Mouse (Mus musculus) midbrain, postnatal 0 days (tissue): ENCODE results near the gene H3f3b. TPM values are rescaled to one million over a fixed set of nuclear protein-coding genes. Genes with fewer than 3 reads are reported as not detected.

Experiments
- ATAC-seq: fragments of 200-750 bp; cut with Nextera tagmentation; 2 replicates; pipeline ENCODE4 v1.8.0; 2017; ENCODE audit warnings: moderate number of reproducible peaks, mild to moderate bottlenecking, moderate TSS enrichment, moderate library complexity; ENCODE audit not compliant: low FRiP score
- DNase-seq: peaks from one replicate; pipeline ENCODE4 v3.0.0-alpha.2; 2015; ENCODE audit warnings: low spot score
- H3K27ac ChIP-seq: fragments of 300-500 bp; sonication (generic); 2 replicates; pipeline ENCODE4 v1.5.1; 2014; ENCODE audit warnings: low read depth, mild to moderate bottlenecking, low read length, mixed read lengths
- H3K27me3 ChIP-seq: fragments of 300-500 bp; sonication (generic); 2 replicates; pipeline ENCODE4 v1.6.1; 2014; ENCODE audit warnings: low read length, control low read depth, mixed read lengths; ENCODE audit not compliant: insufficient read depth
- H3K36me3 ChIP-seq: fragments of 300-500 bp; sonication (generic); 2 replicates; pipeline ENCODE4 v1.6.1; 2014; ENCODE audit warnings: low read length, control low read depth, mixed read lengths; ENCODE audit not compliant: insufficient read depth
- H3K4me1 ChIP-seq: fragments of 300-500 bp; sonication (generic); 2 replicates; pipeline ENCODE4 v1.6.1; 2014; ENCODE audit warnings: mild to moderate bottlenecking, control low read depth, antibody characterized with exemption, low read length, mixed read lengths; ENCODE audit not compliant: insufficient read depth
- H3K4me2 ChIP-seq: fragments of 300-500 bp; sonication (generic); 2 replicates; pipeline ENCODE4 v1.6.1; 2014; ENCODE audit warnings: low read depth, mild to moderate bottlenecking, low read length, mixed read lengths; ENCODE audit not compliant: poor library complexity, severe bottlenecking
- H3K4me3 ChIP-seq: fragments of 300-500 bp; sonication (generic); 2 replicates; pipeline ENCODE4 v1.5.1; 2014; ENCODE audit warnings: low read depth, mild to moderate bottlenecking, low read length, moderate library complexity
- H3K9ac ChIP-seq: fragments of 300-500 bp; sonication (generic); replicated peaks from 2 replicates; pipeline ENCODE4 v1.6.1; 2014; ENCODE audit warnings: mild to moderate bottlenecking, low read length, moderate library complexity, mixed read lengths; ENCODE audit not compliant: poor library complexity, severe bottlenecking
- H3K9me3 ChIP-seq: fragments of 300-500 bp; sonication (generic); 2 replicates; pipeline ENCODE4 v1.6.1; 2016; ENCODE audit warnings: low read length, control low read depth
- CTCF ChIP-seq: IDR thresholded peaks from 2 replicates; pipeline ENCODE4 v1.5.1; 2016; ENCODE audit warnings: antibody characterized with exemption, mild to moderate bottlenecking
- WGBS: fragments of 180-500 bp; shearing (Covaris S2); extraction: QIAGEN DNeasy Blood & Tissue Kit; methylation state at CpG from one replicate; pipeline ENCODE4 v1.1.7; 2014; 5-methylcytosine and 5-hydroxymethylcytosine counted together
- polyA plus RNA-seq: library from polyadenylated mRNA; unstranded; fragments of >200 nt; fragmentation: Nextera tagmentation; extraction: Ambion mirVana; gene quantifications from 2 replicates; pipeline ENCODE4 v1.2.1, GENCODE M21; 2015
- total RNA-seq: library from RNA; depleted of rRNA; stranded (reverse); fragments of >200 nt; gene quantifications from 2 replicates; pipeline ENCODE4 v1.2.3, GENCODE M21; 2014; rRNA removed

The H3f3b gene
- total and polyA plus RNA-seq, 2 experiments from 2014 or later: 568 to 2,254 TPM

DNA sequence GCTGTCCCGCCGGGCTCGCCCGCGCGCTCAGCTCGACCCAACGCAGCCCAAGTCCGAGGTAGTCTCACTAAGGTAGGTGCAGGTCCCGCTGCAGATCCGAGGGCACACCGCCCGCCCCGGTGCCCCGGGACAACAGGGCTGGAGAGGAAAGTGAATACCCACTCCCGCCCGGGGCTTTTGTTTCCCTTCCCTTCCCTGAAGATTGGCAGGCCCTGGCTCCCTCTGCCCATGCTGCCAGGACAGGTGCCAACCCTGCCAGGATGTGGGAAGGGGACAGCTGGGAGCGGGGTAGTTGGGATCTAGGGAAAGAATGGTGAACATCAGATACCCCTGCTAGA, 52.7 kb downstream of the H3f3b start:
- peak overlapping the region; percentile 62 for H3K4me2 ChIP-seq
- WGBS: 2% methylated on average over 18 of the region's 18 CpGs
- H3K27me3 ChIP-seq: peaks cover 24% of the 10 kb centered on the region
- DNase-seq (no peak), ATAC-seq (no peak)
- no peak for TF ChIP-seq CTCF
- H3K36me3 ChIP-seq: no peaks in the 10 kb centered on the region
- no peaks in the 10 kb centered on the region for H3K9me3 ChIP-seq
- H3K4me3 ChIP-seq: peak overlapping the region; percentile 38
- H3K4me1 ChIP-seq: no peaks in the 10 kb centered on the region; the same call in 1 of the 2 replicates
- peak overlapping the region; percentile 29; the same call in 1 of the 2 replicates for H3K9ac ChIP-seq
- H3K27ac ChIP-seq: no peak overlapping the region

DNA sequence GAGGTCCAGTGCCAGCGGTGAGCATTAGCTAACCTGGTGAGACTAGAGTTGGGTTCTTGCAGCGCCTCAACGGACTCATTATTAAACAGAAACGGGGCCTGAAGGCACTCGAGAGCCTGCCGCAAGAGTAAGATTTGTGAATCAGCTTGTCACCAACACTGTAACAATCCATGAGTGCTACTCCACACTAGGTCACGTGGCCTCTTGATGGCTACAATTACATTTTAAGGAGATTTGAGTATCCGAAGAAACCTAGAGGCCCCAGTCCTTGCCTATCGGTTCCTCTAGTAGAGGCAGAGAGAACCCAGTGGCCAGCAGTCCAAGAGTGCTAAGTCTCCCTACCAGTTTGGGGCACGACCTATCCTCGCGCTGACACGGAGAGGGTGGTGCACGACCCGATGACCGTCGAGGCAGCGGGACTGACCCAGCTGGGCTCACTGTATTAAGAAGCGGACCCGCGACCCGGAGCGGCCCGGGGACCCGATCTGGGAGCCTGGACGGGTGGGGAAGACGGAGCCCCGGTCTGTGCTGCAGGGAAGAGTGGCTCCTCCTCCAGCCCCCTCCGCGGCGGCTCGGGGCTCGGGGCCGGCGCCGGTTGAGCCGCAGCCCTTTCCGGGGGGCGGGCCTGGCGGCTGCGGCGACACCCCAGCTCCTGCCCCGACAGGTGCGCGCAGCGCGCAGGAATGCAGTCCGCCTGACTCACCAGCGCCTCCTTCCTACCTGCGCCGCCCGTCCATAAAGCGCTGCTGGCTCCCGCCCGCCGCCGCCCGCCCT, 53.3 kb downstream of the H3f3b start, which contains the start of gene Itgb4:
Gene Itgb4 (plus strand): TSS at position 401 of the 774 bp plus-strand sequence.
- ATAC-seq: no peak
- Histone ChIP-seq H3K4me3 (peak within 1 kb of the TSS; percentile 38), H3K27ac (no peak within 1 kb of the TSS), H3K27me3 (peaks cover 24% of the 10 kb centered on the region), H3K4me1 (no peaks in the 10 kb centered on the region; the same call in 1 of the 2 replicates), H3K9me3 (no peaks in the 10 kb centered on the region), H3K4me2 (peak within 1 kb of the TSS; percentile 62), H3K36me3 (no peaks in the 10 kb centered on the region), H3K9ac (peak within 1 kb of the TSS; percentile 29; the same call in 1 of the 2 replicates)
- WGBS: 17% methylated on average over 36 of the region's 58 CpGs
- TF ChIP-seq CTCF: peak; percentile 11; the same call in 1 of the 2 replicates
- no peak for DNase-seq

Other genes with a start within 250 kb of the H3f3b start
- gene Caskin2, start 214.3 kb downstream of the H3f3b start, total RNA-seq: 18.5 and 27.9 TPM in 2 replicates
- 7.2 and 8.3 TPM in 2 replicates for gene Caskin2, start 214.3 kb downstream of the H3f3b start, polyA plus RNA-seq
- gene Tsen54, start 213.2 kb downstream of the H3f3b start, total RNA-seq: 25.0 and 27.7 TPM in 2 replicates
- gene Tsen54, start 213.2 kb downstream of the H3f3b start, polyA plus RNA-seq: 14.8 and 15.5 TPM in 2 replicates
- gene Llgl2, start 203.9 kb downstream of the H3f3b start, total RNA-seq: 0.99 and 1.0 TPM in 2 replicates
- 0.51 and 0.81 TPM in 2 replicates for gene Llgl2, start 203.9 kb downstream of the H3f3b start, polyA plus RNA-seq
- not detected in 2 replicates for gene Myo15b, start 169.6 kb downstream of the H3f3b start, total RNA-seq
- gene Myo15b, start 169.6 kb downstream of the H3f3b start, polyA plus RNA-seq: 0.09 and 0.29 TPM in 2 replicates
- gene Smim5, start 128.0 kb downstream of the H3f3b start, total RNA-seq: not detected in 2 replicates
- 1.3 and 1.5 TPM in 2 replicates for gene Smim5, start 128.0 kb downstream of the H3f3b start, polyA plus RNA-seq
- gene Smim6, start 115.9 kb downstream of the H3f3b start, total RNA-seq: not detected in 2 replicates
- 0.26 TPM in 1 of 2 replicates, not detected in the other for gene Smim6, start 115.9 kb downstream of the H3f3b start, polyA plus RNA-seq
- 44.3 and 46.4 TPM in 2 replicates for gene Sap30bp, start 94.7 kb downstream of the H3f3b start, total RNA-seq
- 43.3 and 54.3 TPM in 2 replicates for gene Sap30bp, start 94.7 kb downstream of the H3f3b start, polyA plus RNA-seq
- gene Recql5, start 94.5 kb downstream of the H3f3b start, total RNA-seq: 18.9 and 20.4 TPM in 2 replicates
- 8.0 and 10.5 TPM in 2 replicates for gene Recql5, start 94.5 kb downstream of the H3f3b start, polyA plus RNA-seq
- gene Itgb4, start 53.3 kb downstream of the H3f3b start, total RNA-seq: 2.2 and 3.0 TPM in 2 replicates
- 1.0 and 1.2 TPM in 2 replicates for gene Itgb4, start 53.3 kb downstream of the H3f3b start, polyA plus RNA-seq
- 36.3 and 44.0 TPM in 2 replicates for gene Galk1, start 15.2 kb downstream of the H3f3b start, total RNA-seq
- gene Galk1, start 15.2 kb downstream of the H3f3b start, polyA plus RNA-seq: 47.7 and 49.5 TPM in 2 replicates
- 45.2 and 55.1 TPM in 2 replicates for gene Unk, start 2.4 kb upstream of the H3f3b start, total RNA-seq
- gene Unk, start 2.4 kb upstream of the H3f3b start, polyA plus RNA-seq: 25.5 and 26.7 TPM in 2 replicates
- 0.22 and 0.71 TPM in 2 replicates for gene Unc13d, start 50.0 kb upstream of the H3f3b start, total RNA-seq
- 0.67 and 0.77 TPM in 2 replicates for gene Unc13d, start 50.0 kb upstream of the H3f3b start, polyA plus RNA-seq
- gene Wbp2, start 59.0 kb upstream of the H3f3b start, total RNA-seq: 119 and 150 TPM in 2 replicates
- gene Wbp2, start 59.0 kb upstream of the H3f3b start, polyA plus RNA-seq: 254 and 267 TPM in 2 replicates
- gene Trim47, start 99.2 kb upstream of the H3f3b start, total RNA-seq: 12.6 and 16.8 TPM in 2 replicates
- 9.0 and 11.7 TPM in 2 replicates for gene Trim47, start 99.2 kb upstream of the H3f3b start, polyA plus RNA-seq
- gene Trim65, start 103.2 kb upstream of the H3f3b start, total RNA-seq: 5.7 and 7.6 TPM in 2 replicates
- gene Trim65, start 103.2 kb upstream of the H3f3b start, polyA plus RNA-seq: 2.3 TPM in 2 replicates
- gene Mrpl38, start 110.9 kb upstream of the H3f3b start, total RNA-seq: 74.3 and 100 TPM in 2 replicates
- 77.0 and 78.7 TPM in 2 replicates for gene Mrpl38, start 110.9 kb upstream of the H3f3b start, polyA plus RNA-seq
- 82.2 and 83.0 TPM in 2 replicates for gene Fbf1, start 140.2 kb upstream of the H3f3b start, total RNA-seq
- gene Fbf1, start 140.2 kb upstream of the H3f3b start, polyA plus RNA-seq: 38.6 and 43.7 TPM in 2 replicates
- 54.2 and 60.5 TPM in 2 replicates for gene Ten1, start 170.9 kb upstream of the H3f3b start, total RNA-seq
- gene Ten1, start 170.9 kb upstream of the H3f3b start, polyA plus RNA-seq: 91.2 and 101 TPM in 2 replicates
- 110 and 116 TPM in 2 replicates for gene Acox1, start 171.1 kb upstream of the H3f3b start, total RNA-seq
- 66.1 and 69.2 TPM in 2 replicates for gene Acox1, start 171.1 kb upstream of the H3f3b start, polyA plus RNA-seq
- gene Evpl, start 210.1 kb upstream of the H3f3b start, total RNA-seq: 3.3 and 4.9 TPM in 2 replicates
- 1.9 and 2.3 TPM in 2 replicates for gene Evpl, start 210.1 kb upstream of the H3f3b start, polyA plus RNA-seq
- 17.7 and 27.3 TPM in 2 replicates for gene Srp68, start 246.3 kb upstream of the H3f3b start, total RNA-seq
- 47.9 and 50.9 TPM in 2 replicates for gene Srp68, start 246.3 kb upstream of the H3f3b start, polyA plus RNA-seq